ENCODE assay signal across 8 mouse cellular contexts in genomic region chr9:48737911-48738310, GRCm38 (mm10).
DNase-seq lines count a peak whose midpoint lies in the region; ATAC-seq lines count a peak whose summit lies in the region.
"Had no signal": no experiment of that assay in that cellular context is flagged by ENCODE, and none has a peak within 500 bp of the region (broad histone marks: within the 10 kb centered on the region; RNA-seq: fewer than 3 reads in every experiment).

No protein-coding gene starts in this region.

- H3K36me3 ChIP-seq in kidney, embryonic 16.5 days (ENCODE audit: insufficient read depth, low read length): no peaks in the 10 kb centered on the region
- no peaks in the 10 kb centered on the region for H3K36me3 ChIP-seq in embryonic facial prominence, embryonic 14.5 days (ENCODE audit: control insufficient read depth, insufficient read depth, low read length)
- no peaks in the 10 kb centered on the region for H3K36me3 ChIP-seq in forebrain, embryonic 16.5 days (ENCODE audit: control insufficient read depth, insufficient read depth)
- H3K36me3 ChIP-seq in midbrain, embryonic 15.5 days (replicated peaks): no peaks in the 10 kb centered on the region

- ATAC-seq in kidney, embryonic 16.5 days (ENCODE audit: low FRiP score, low TSS enrichment): no peak
- no peak for ATAC-seq in embryonic facial prominence, embryonic 14.5 days (ENCODE audit: low read depth)
- ATAC-seq in forebrain, embryonic 16.5 days: no peak
- no peak for ATAC-seq in midbrain, embryonic 15.5 days (replicated peaks)

- WGBS in kidney, embryonic 16.5 days: 20% methylated on average over 2 of the region's 2 CpGs
- WGBS in embryonic facial prominence, embryonic 14.5 days: 22% methylated on average over 2 of the region's 2 CpGs
- 18% methylated on average over 2 of the region's 2 CpGs for WGBS in forebrain, embryonic 16.5 days
- 48% methylated on average over 2 of the region's 2 CpGs for WGBS in midbrain, embryonic 15.5 days

- no peak overlapping the region for H3K4me3 ChIP-seq in kidney, embryonic 16.5 days (ENCODE audit: low read length)
- no peak overlapping the region for H3K4me3 ChIP-seq in embryonic facial prominence, embryonic 14.5 days (ENCODE audit: low read depth, low read length)
- H3K4me3 ChIP-seq in forebrain, embryonic 16.5 days (replicated peaks; ENCODE audit: low read length): no peak overlapping the region
- no peak overlapping the region for H3K4me3 ChIP-seq in midbrain, embryonic 15.5 days
- H3K4me3 ChIP-seq: megakaryocyte, embryonic 14.5 days had no signal

- no peak for DNase-seq in kidney, adult 11 months
- no peak for DNase-seq in embryonic facial prominence, embryonic 14.5 days (ENCODE audit: low spot score)
- no peak for DNase-seq in urinary bladder, postnatal 25 days (ENCODE audit: low spot score)
- DNase-seq in thymus, postnatal 14 days: no peak

- H3K9me3 ChIP-seq in kidney, embryonic 16.5 days (ENCODE audit: low read length): no peaks in the 10 kb centered on the region
- H3K9me3 ChIP-seq in embryonic facial prominence, embryonic 14.5 days (ENCODE audit: control insufficient read depth, low read length): no peaks in the 10 kb centered on the region
- no peaks in the 10 kb centered on the region for H3K9me3 ChIP-seq in forebrain, embryonic 16.5 days (ENCODE audit: control insufficient read depth, low read length)
- H3K9me3 ChIP-seq in midbrain, embryonic 15.5 days: no peaks in the 10 kb centered on the region
- H3K9me3 ChIP-seq: megakaryocyte, embryonic 14.5 days had no signal

- peak overlapping the region; percentile 67 for H3K27ac ChIP-seq in kidney, embryonic 16.5 days (ENCODE audit: low read length)
- H3K27ac ChIP-seq in embryonic facial prominence, embryonic 14.5 days (replicated peaks; ENCODE audit: low read depth, low read length): peak overlapping the region; percentile 77
- peak overlapping the region; percentile 21; the same call in 1 of the 2 replicates for H3K27ac ChIP-seq in forebrain, embryonic 16.5 days (ENCODE audit: low read length)
- H3K27ac ChIP-seq in midbrain, embryonic 15.5 days: peak overlapping the region; percentile 79

- no peak overlapping the region for H3K9ac ChIP-seq in kidney, embryonic 16.5 days (replicated peaks; ENCODE audit: low read length)
- H3K9ac ChIP-seq in embryonic facial prominence, embryonic 14.5 days (ENCODE audit: low read depth, low read length): no peak overlapping the region
- H3K9ac ChIP-seq in forebrain, embryonic 16.5 days (replicated peaks; ENCODE audit: low read depth, low read length): no peak overlapping the region
- no peak overlapping the region for H3K9ac ChIP-seq in midbrain, embryonic 15.5 days

- peaks cover 53% of the 10 kb centered on the region for H3K4me1 ChIP-seq in kidney, embryonic 16.5 days (ENCODE audit: insufficient read depth, low read length)
- H3K4me1 ChIP-seq in embryonic facial prominence, embryonic 14.5 days (ENCODE audit: control insufficient read depth, insufficient read depth, low read length): peaks cover 68% of the 10 kb centered on the region
- peaks cover 72% of the 10 kb centered on the region for H3K4me1 ChIP-seq in forebrain, embryonic 16.5 days (replicated peaks; ENCODE audit: control insufficient read depth, insufficient read depth, low read length)
- H3K4me1 ChIP-seq in midbrain, embryonic 15.5 days: peaks cover 79% of the 10 kb centered on the region

- H3K4me2 ChIP-seq in kidney, embryonic 16.5 days (replicated peaks; ENCODE audit: low read depth, low read length): peak overlapping the region; percentile 38
- H3K4me2 ChIP-seq in embryonic facial prominence, embryonic 14.5 days (ENCODE audit: low read depth, low read length): peak overlapping the region; percentile 45
- no peak overlapping the region; the same call in 1 of the 2 replicates for H3K4me2 ChIP-seq in forebrain, embryonic 16.5 days (ENCODE audit: low read length)
- 0 out of 2 replicates have a peak overlapping the region, but pooled peaks have one; percentile 11 for H3K4me2 ChIP-seq in midbrain, embryonic 15.5 days

- H3K27me3 ChIP-seq in kidney, embryonic 16.5 days (ENCODE audit: insufficient read depth, low read length): peaks cover 13% of the 10 kb centered on the region
- peaks cover 12% of the 10 kb centered on the region; the same call in 1 of the 2 replicates for H3K27me3 ChIP-seq in embryonic facial prominence, embryonic 14.5 days (replicated peaks; ENCODE audit: control insufficient read depth, insufficient read depth, low read length)
- peaks cover 2% of the 10 kb centered on the region; the same call in 1 of the 2 replicates for H3K27me3 ChIP-seq in forebrain, embryonic 16.5 days (replicated peaks; ENCODE audit: control insufficient read depth, insufficient read depth, low read length)
- no peaks in the 10 kb centered on the region for H3K27me3 ChIP-seq in midbrain, embryonic 15.5 days (replicated peaks)
- H3K27me3 ChIP-seq: megakaryocyte, embryonic 14.5 days had no signal

Comparison
In these comparisons a context has a peak if more than half of its experiments do, and no peak if none do; other contexts are left out.
1. H3K27ac ChIP-seq: peak in every context shown above with its lines; median percentile 79 in midbrain, embryonic 15.5 days; 77 in embryonic facial prominence, embryonic 14.5 days; 67 in kidney, embryonic 16.5 days; 21 in forebrain, embryonic 16.5 days.